Mouse (Mus musculus) intestine, embryonic 14.5 days (tissue): ENCODE results near the gene Fmnl3. TPM values are rescaled to one million over a fixed set of nuclear protein-coding genes. Genes with fewer than 3 reads are reported as not detected.

ENCODE experiments used
- ATAC-seq: fragments of 200-750 bp; cut with Nextera tagmentation; replicated peaks from 2 replicates; pipeline ENCODE4 v1.8.0; 2017; ENCODE audit warnings: low read depth, moderate number of reproducible peaks, moderate TSS enrichment, moderate library complexity; ENCODE audit not compliant: low FRiP score, low TSS enrichment
- DNase-seq: peaks from one replicate; pipeline ENCODE4 v3.0.0-alpha.2; 2018; ENCODE audit warnings: low spot score
- H3K27ac ChIP-seq: fragments of 300-500 bp; sonication (generic); 2 replicates; pipeline ENCODE4 v1.5.1; 2014; ENCODE audit warnings: low read depth, mild to moderate bottlenecking, control low read depth
- H3K27me3 ChIP-seq: fragments of 300-500 bp; sonication (generic); replicated peaks from 2 replicates; pipeline ENCODE4 v1.6.1; 2014; ENCODE audit warnings: low read length, control low read depth; ENCODE audit not compliant: control insufficient read depth, insufficient read depth
- H3K36me3 ChIP-seq: fragments of 300-500 bp; sonication (generic); 2 replicates; pipeline ENCODE4 v1.6.1; 2014; ENCODE audit warnings: low read length, control low read depth; ENCODE audit not compliant: control insufficient read depth, insufficient read depth
- H3K4me1 ChIP-seq: fragments of 300-500 bp; sonication (generic); replicated peaks from 2 replicates; pipeline ENCODE4 v1.6.1; 2014; ENCODE audit warnings: low read length, control low read depth, mixed read lengths; ENCODE audit not compliant: control insufficient read depth, insufficient read depth
- H3K4me2 ChIP-seq: fragments of 300-500 bp; sonication (generic); 2 replicates; pipeline ENCODE4 v1.6.1; 2014; ENCODE audit warnings: low read length
- H3K4me3 ChIP-seq: fragments of 300-500 bp; sonication (generic); 2 replicates; pipeline ENCODE4 v1.5.1; 2014; ENCODE audit warnings: low read depth, low read length, control low read depth, mixed read lengths
- H3K9ac ChIP-seq: fragments of 300-500 bp; sonication (generic); 2 replicates; pipeline ENCODE4 v1.6.1; 2014; ENCODE audit warnings: mild to moderate bottlenecking, low read length
- H3K9me3 ChIP-seq: fragments of 300-500 bp; sonication (generic); 2 replicates; pipeline ENCODE4 v1.6.1; 2016; ENCODE audit warnings: low read length, control low read depth; ENCODE audit not compliant: control insufficient read depth
- WGBS: fragments of 180-500 bp; shearing (Covaris S2); extraction: QIAGEN DNeasy Blood & Tissue Kit; methylation state at CpG from one replicate; pipeline ENCODE4 v1.1.7; 2014; 5-methylcytosine and 5-hydroxymethylcytosine counted together
- polyA plus RNA-seq: library from polyadenylated mRNA; unstranded; fragments of >200 nt; fragmentation: Nextera tagmentation; extraction: Ambion mirVana; gene quantifications from 2 replicates; pipeline ENCODE4 v1.2.1, GENCODE M21; 2014

The Fmnl3 gene
- polyA plus RNA-seq, 1 experiment from 2014 or later, result 15.9 TPM

GRCm38 (mm10) chr15:99320978-99321377 lies 49.3 kb downstream of the Fmnl3 start:
- Histone ChIP-seq H3K4me2 (no peak overlapping the region), H3K27me3 (no peaks in the 10 kb centered on the region), H3K36me3 (peaks cover 91% of the 10 kb centered on the region), H3K4me3 (no peak overlapping the region), H3K27ac (no peak overlapping the region), H3K9ac (no peak overlapping the region), H3K4me1 (0 out of 2 replicates have a peak, but pooled peaks cover 3% of the 10 kb centered on the region), H3K9me3 (no peaks in the 10 kb centered on the region)
- ATAC-seq, result no peak
- 86% methylated on average over 9 of the region's 9 CpGs for WGBS
- DNase-seq, result no peak

- Histone ChIP-seq H3K27ac (0 out of 2 replicates have a peak overlapping the region, but pooled peaks have one; percentile 0), H3K9ac (no peak overlapping the region), H3K4me3 (no peak overlapping the region), H3K4me2 (no peak overlapping the region), H3K27me3 (no peaks in the 10 kb centered on the region), H3K36me3 (peaks cover 91% of the 10 kb centered on the region), H3K4me1 (0 out of 2 replicates have a peak, but pooled peaks cover 3% of the 10 kb centered on the region), H3K9me3 (no peaks in the 10 kb centered on the region)
- 83% methylated on average over 10 of the region's 10 CpGs for WGBS
- DNase-seq (no peak), ATAC-seq (no peak)
Measured at GRCm38 (mm10) chr15:99320168-99320674, 50.1 kb downstream of the Fmnl3 start.

- H3K36me3 ChIP-seq, result peaks cover 86% of the 10 kb centered on the region
- no peak for ATAC-seq
Measured at GRCm38 (mm10) chr15:99319411-99319871, 50.8 kb downstream of the Fmnl3 start.

GRCm38 (mm10) chr15:99318861-99319410 lies 51.3 kb downstream of the Fmnl3 start:
- Histone ChIP-seq H3K9me3 (no peaks in the 10 kb centered on the region), H3K4me1 (0 out of 2 replicates have a peak, but pooled peaks cover 3% of the 10 kb centered on the region), H3K4me2 (no peak overlapping the region), H3K27me3 (no peaks in the 10 kb centered on the region), H3K27ac (no peak overlapping the region), H3K9ac (no peak overlapping the region), H3K4me3 (no peak overlapping the region), H3K36me3 (peaks cover 86% of the 10 kb centered on the region)
- no peak for DNase-seq
- ATAC-seq, result no peak
- 83% methylated on average over 14 of the region's 14 CpGs for WGBS

More at GRCm38 (mm10) chr15:99319411-99319871, 50.8 kb downstream of the Fmnl3 start:
- Histone ChIP-seq H3K27me3 (no peaks in the 10 kb centered on the region), H3K9me3 (no peaks in the 10 kb centered on the region), H3K4me1 (0 out of 2 replicates have a peak, but pooled peaks cover 3% of the 10 kb centered on the region), H3K9ac (no peak overlapping the region), H3K27ac (0 out of 2 replicates have a peak overlapping the region, but pooled peaks have one; percentile 0), H3K4me3 (no peak overlapping the region), H3K4me2 (no peak overlapping the region)
- DNase-seq, result no peak
- 75% methylated on average over 3 of the region's 3 CpGs for WGBS

- no peak for DNase-seq
- WGBS, result 88% methylated on average over 6 of the region's 6 CpGs
- Histone ChIP-seq H3K27me3 (no peaks in the 10 kb centered on the region), H3K4me1 (0 out of 2 replicates have a peak, but pooled peaks cover 3% of the 10 kb centered on the region), H3K9me3 (no peaks in the 10 kb centered on the region), H3K4me3 (no peak overlapping the region), H3K36me3 (peaks cover 86% of the 10 kb centered on the region), H3K27ac (0 out of 2 replicates have a peak overlapping the region, but pooled peaks have one; percentile 39), H3K9ac (no peak overlapping the region), H3K4me2 (no peak overlapping the region)
- no peak for ATAC-seq
Measured at GRCm38 (mm10) chr15:99318071-99318470, 52.2 kb downstream of the Fmnl3 start.

- Histone ChIP-seq H3K27me3 (no peaks in the 10 kb centered on the region), H3K36me3 (peaks cover 84% of the 10 kb centered on the region), H3K9me3 (no peaks in the 10 kb centered on the region), H3K9ac (no peak overlapping the region), H3K27ac (peak overlapping the region; percentile 39; the same call in 1 of the 2 replicates), H3K4me3 (no peak overlapping the region), H3K4me2 (no peak overlapping the region), H3K4me1 (0 out of 2 replicates have a peak, but pooled peaks cover 3% of the 10 kb centered on the region)
- 63% methylated on average over 2 of the region's 2 CpGs for WGBS
- ATAC-seq (no peak), DNase-seq (no peak)
Measured at GRCm38 (mm10) chr15:99317267-99317651, 53.0 kb downstream of the Fmnl3 start.

GRCm38 (mm10) chr15:99316314-99317266 lies 53.7 kb downstream of the Fmnl3 start:
- no peaks in the 10 kb centered on the region for H3K9me3 ChIP-seq
- ATAC-seq, result peak; percentile 51
- peak; percentile 86 for DNase-seq
- peak overlapping the region; percentile 39 for H3K27ac ChIP-seq
- 0 out of 2 replicates have a peak, but pooled peaks cover 3% of the 10 kb centered on the region for H3K4me1 ChIP-seq
- no peak overlapping the region for H3K4me2 ChIP-seq
- H3K36me3 ChIP-seq, result peaks cover 82% of the 10 kb centered on the region
- H3K27me3 ChIP-seq, result no peaks in the 10 kb centered on the region
- 72% methylated on average over 16 of the region's 16 CpGs for WGBS
- H3K9ac ChIP-seq, result no peak overlapping the region
- H3K4me3 ChIP-seq, result no peak overlapping the region

GRCm38 (mm10) chr15:99314891-99315290 lies 55.4 kb downstream of the Fmnl3 start:
- H3K36me3 ChIP-seq, result peaks cover 82% of the 10 kb centered on the region
- ATAC-seq, result no peak; the same call in 1 of the 2 replicates
- no peak overlapping the region for H3K9ac ChIP-seq
- no peak overlapping the region for H3K27ac ChIP-seq
- H3K9me3 ChIP-seq, result no peaks in the 10 kb centered on the region
- H3K27me3 ChIP-seq, result no peaks in the 10 kb centered on the region
- no peak for DNase-seq
- H3K4me1 ChIP-seq, result 0 out of 2 replicates have a peak, but pooled peaks cover 3% of the 10 kb centered on the region
- 91% methylated on average over 16 of the region's 16 CpGs for WGBS
- H3K4me2 ChIP-seq, result no peak overlapping the region
- no peak overlapping the region for H3K4me3 ChIP-seq
